Mouse (Mus musculus) liver, embryonic 14.5 days (tissue): Measurements from ENCODE around the gene Plcb2. TPM values are rescaled to one million over a fixed set of nuclear protein-coding genes. Genes with fewer than 3 reads are reported as not detected.
A peak's percentile ranks its signal among the peaks of the same experiment; 100 is the strongest.

Experiments used
- ATAC-seq: fragments of 200-750 bp; cut with Nextera tagmentation; 2 replicates; pipeline ENCODE4 v1.8.0; 2017; ENCODE audit warnings: moderate number of reproducible peaks, mild to moderate bottlenecking, moderate library complexity; ENCODE audit not compliant: insufficient read depth
- DNase-seq, 3 experiments: peaks; one replicate each; pipeline ENCODE4 v3.0.0-alpha.2; 2012 to 2013; ENCODE audit warnings: low read depth in 3 of 3, low spot score in 3 of 3
- H3K27ac ChIP-seq: fragments of 300-500 bp; sonication (generic); 2 replicates; pipeline ENCODE4 v1.5.1; 2014; ENCODE audit warnings: moderate library complexity, mild to moderate bottlenecking, control low read depth, inconsistent platforms
- H3K27me3 ChIP-seq: fragments of 300-500 bp; sonication (generic); 2 replicates; pipeline ENCODE4 v1.6.1; 2014; ENCODE audit warnings: mild to moderate bottlenecking, low read length, moderate library complexity; ENCODE audit not compliant: control insufficient read depth, insufficient read depth
- H3K36me3 ChIP-seq: fragments of 300-500 bp; sonication (generic); replicated peaks from 2 replicates; pipeline ENCODE4 v1.6.1; 2014; ENCODE audit warnings: low read depth; ENCODE audit not compliant: control insufficient read depth, insufficient read depth
- H3K4me1 ChIP-seq, 2 experiments: fragments of 200-500 bp in 1 of 2; fragments of 300-500 bp in 1 of 2; sonication (generic) in 1 of 2; replicated peaks; 2 replicates each; pipeline ENCODE4 v1.6.1; 2012 to 2014; ENCODE audit warnings: antibody characterized with exemption in 1 of 2, inconsistent platforms in 1 of 2, low read length in 1 of 2; ENCODE audit not compliant: control insufficient read depth in 2 of 2, insufficient read depth in 2 of 2
- H3K4me2 ChIP-seq: fragments of 300-500 bp; sonication (generic); 2 replicates; pipeline ENCODE4 v1.6.1; 2014; ENCODE audit warnings: low read depth, mild to moderate bottlenecking, control low read depth, moderate library complexity
- H3K4me3 ChIP-seq, 2 experiments: fragments of 200-500 bp in 1 of 2; fragments of 300-500 bp in 1 of 2; sonication (generic) in 1 of 2; 2 replicates each; pipeline ENCODE4 v1.5.1; 2012 to 2014; ENCODE audit warnings: low read depth in 2 of 2, low read length in 2 of 2, mild to moderate bottlenecking in 2 of 2, control low read depth in 1 of 2, inconsistent platforms in 1 of 2, moderate library complexity in 1 of 2; ENCODE audit not compliant: insufficient read depth in 1 of 2
- H3K9ac ChIP-seq: fragments of 300-500 bp; sonication (generic); replicated peaks from 2 replicates; pipeline ENCODE4 v1.6.1; 2014; ENCODE audit warnings: mild to moderate bottlenecking, control low read depth, moderate library complexity
- H3K9me3 ChIP-seq: fragments of 300-500 bp; sonication (generic); 2 replicates; pipeline ENCODE4 v1.6.1; 2016; ENCODE audit warnings: low read length, mixed read lengths; ENCODE audit not compliant: control insufficient read depth
- CTCF ChIP-seq: IDR thresholded peaks from 2 replicates; pipeline ENCODE4 v1.5.1; 2016; ENCODE audit warnings: antibody characterized with exemption, low read depth, control low read depth
- EP300 ChIP-seq: IDR thresholded peaks from 2 replicates; pipeline ENCODE4 v1.6.1; 2016; ENCODE audit warnings: antibody characterized with exemption, low read depth
- WGBS: fragments of 180-500 bp; shearing (Covaris S2); extraction: QIAGEN DNeasy Blood & Tissue Kit; methylation state at CpG from one replicate; pipeline ENCODE4 v1.1.7; 2014; ENCODE audit not compliant: insufficient replicate concordance; 5-methylcytosine and 5-hydroxymethylcytosine counted together
- polyA plus RNA-seq, 2 experiments: library from polyadenylated mRNA; depleted of rRNA in 1 of 2; stranded (reverse) in 1 of 2; unstranded in 1 of 2; fragments of >200 nt; fragmentation: Nextera tagmentation in 1 of 2; extraction: Ambion mirVana in 1 of 2; gene quantifications; 2 replicates each; pipeline versions ENCODE4 v1.2.1 to v1.2.3; 2012 to 2014

The Plcb2 gene
- polyA plus RNA-seq, 2 experiments = 1.5 to 3.1 TPM

DNA sequence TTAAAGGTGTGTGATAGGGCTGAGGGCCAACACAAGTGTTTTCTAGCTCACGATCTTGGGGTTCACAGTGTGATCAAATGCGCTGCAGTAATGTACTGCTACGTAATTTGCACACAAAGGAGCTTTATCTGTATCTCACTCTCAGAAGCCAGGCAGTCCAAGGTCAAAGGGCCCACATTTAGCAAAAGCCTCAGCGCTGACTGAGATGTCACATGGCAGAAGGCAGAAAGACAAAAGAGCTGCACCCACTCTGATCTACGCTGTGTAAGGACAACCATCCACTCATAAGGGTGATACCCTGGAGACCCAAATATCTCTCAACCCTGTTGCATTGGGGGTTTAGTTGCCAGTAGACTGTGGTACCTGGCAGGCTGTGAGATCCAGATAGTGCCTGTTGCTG lies 61.1 kb downstream of the Plcb2 start:
- Histone ChIP-seq H3K36me3 (no peaks in the 10 kb centered on the region), H3K27me3 (no peaks in the 10 kb centered on the region; the same call in 1 of the 2 replicates), H3K4me3 (no peak overlapping the region), H3K4me1 (peaks cover 21 to 25% of the 10 kb centered on the region in 2 experiments), H3K9ac (no peak overlapping the region), H3K9me3 (no peaks in the 10 kb centered on the region), H3K27ac (no peak overlapping the region), H3K4me2 (no peak overlapping the region)
- ATAC-seq (no peak), DNase-seq (no peak)
- WGBS = 65% methylated on average over 5 of the region's 5 CpGs
- no peak for TF ChIP-seq CTCF
- no peak for TF ChIP-seq EP300

DNA sequence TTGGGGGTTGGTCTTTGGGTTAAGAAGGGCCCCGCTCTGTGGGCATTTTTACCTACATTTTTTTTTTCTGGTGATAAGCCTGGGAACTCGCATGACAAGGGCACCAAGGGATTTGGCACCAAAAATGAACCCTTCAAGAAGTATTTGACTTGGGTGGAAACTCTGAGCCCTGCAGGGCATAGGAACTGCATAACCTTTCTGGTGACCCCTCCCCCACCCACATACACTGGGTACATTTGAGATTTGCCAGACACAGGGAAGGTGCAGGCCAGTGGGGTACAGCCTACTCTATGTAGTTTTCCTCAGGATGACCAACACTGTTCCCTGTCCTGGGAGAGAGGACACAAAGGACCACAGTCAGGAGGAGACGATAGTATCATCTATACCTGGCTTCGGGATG lies 62.6 kb downstream of the Plcb2 start:
- DNase-seq (no peak), ATAC-seq (no peak)
- H3K9me3 ChIP-seq = no peaks in the 10 kb centered on the region
- no peak overlapping the region for H3K9ac ChIP-seq
- no peaks in the 10 kb centered on the region for H3K36me3 ChIP-seq
- H3K27ac ChIP-seq = no peak overlapping the region
- no peak overlapping the region for H3K4me2 ChIP-seq
- no peaks in the 10 kb centered on the region for H3K27me3 ChIP-seq
- H3K4me3 ChIP-seq = no peak overlapping the region
- TF ChIP-seq EP300 (no peak), CTCF (no peak)
- WGBS = 80% methylated on average over 4 of the region's 4 CpGs
- peaks cover 33 to 40% of the 10 kb centered on the region in 2 experiments for H3K4me1 ChIP-seq

DNA sequence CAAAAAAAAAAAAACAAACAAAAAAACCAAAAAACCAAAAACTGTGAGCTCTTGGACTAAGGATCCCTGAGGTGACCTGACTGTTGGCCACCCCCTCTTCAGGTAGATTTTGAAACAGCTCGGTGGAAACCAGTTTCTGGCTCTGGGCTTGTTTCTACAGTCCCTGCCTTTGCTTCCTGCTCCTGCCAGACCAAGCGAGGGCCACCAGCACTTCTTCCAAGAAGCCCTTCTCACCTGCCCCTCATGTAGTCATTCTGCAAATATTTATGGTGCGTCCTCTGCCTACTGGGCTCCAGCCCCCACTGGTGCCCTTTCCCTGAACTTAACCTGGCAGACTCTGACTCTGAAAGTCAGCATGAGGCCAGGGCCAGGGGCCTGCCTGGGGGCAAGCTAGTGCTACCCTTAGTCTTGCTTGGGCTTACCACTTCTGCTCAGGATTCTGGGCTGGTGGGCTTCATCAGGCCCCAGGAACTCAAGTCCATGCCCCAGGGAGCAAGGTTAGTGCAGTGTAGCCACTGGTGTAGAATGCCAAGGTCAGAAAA lies 63.2 kb downstream of the Plcb2 start:
- no peak overlapping the region for H3K4me3 ChIP-seq
- H3K9me3 ChIP-seq = no peaks in the 10 kb centered on the region
- no peak overlapping the region for H3K27ac ChIP-seq
- no peaks in the 10 kb centered on the region for H3K36me3 ChIP-seq
- no peak overlapping the region for H3K4me2 ChIP-seq
- 52% methylated on average over 3 of the region's 3 CpGs for WGBS
- ATAC-seq (no peak), DNase-seq (no peak)
- peaks cover 36 to 44% of the 10 kb centered on the region in 2 experiments for H3K4me1 ChIP-seq
- TF ChIP-seq CTCF = no peak
- no peak for TF ChIP-seq EP300
- no peaks in the 10 kb centered on the region for H3K27me3 ChIP-seq
- no peak overlapping the region for H3K9ac ChIP-seq

GRCm38 (mm10) chr2:118663804-118664766 lies 64.2 kb downstream of the Plcb2 start:
- H3K9ac ChIP-seq = peak overlapping the region; percentile 64
- H3K4me3 ChIP-seq = peak overlapping the region; percentile 55 to 56
- TF ChIP-seq CTCF = peak; percentile 46
- TF ChIP-seq EP300 = no peak
- H3K4me1 ChIP-seq = peaks cover 42 to 52% of the 10 kb centered on the region in 2 experiments
- H3K27ac ChIP-seq = no peak overlapping the region
- H3K4me2 ChIP-seq = peak overlapping the region; percentile 91
- no peaks in the 10 kb centered on the region for H3K27me3 ChIP-seq
- ATAC-seq (no peak; the same call in 1 of the 2 replicates), DNase-seq (no peak)
- H3K9me3 ChIP-seq = no peaks in the 10 kb centered on the region
- WGBS = 49% methylated on average over 19 of the region's 19 CpGs
- no peaks in the 10 kb centered on the region for H3K36me3 ChIP-seq
